Mouse (Mus musculus) lung, adult 2 months (tissue): ENCODE measurements around the gene Hdac1.

Experiments
- CTCF ChIP-seq: fragments of 200-500 bp; IDR thresholded peaks from 2 replicates; pipeline ENCODE4 v1.5.1; 2011; ENCODE audit warnings: mild to moderate bottlenecking, low read length, control low read depth; ENCODE audit not compliant: insufficient read depth
- POLR2A ChIP-seq: fragments of 200-500 bp; IDR thresholded peaks from 2 replicates; pipeline ENCODE4 v1.6.1; 2011; ENCODE audit warnings: low read depth, mild to moderate bottlenecking, control low read depth, low read length, borderline replicate concordance; ENCODE audit errors: extremely low read depth

DNA sequence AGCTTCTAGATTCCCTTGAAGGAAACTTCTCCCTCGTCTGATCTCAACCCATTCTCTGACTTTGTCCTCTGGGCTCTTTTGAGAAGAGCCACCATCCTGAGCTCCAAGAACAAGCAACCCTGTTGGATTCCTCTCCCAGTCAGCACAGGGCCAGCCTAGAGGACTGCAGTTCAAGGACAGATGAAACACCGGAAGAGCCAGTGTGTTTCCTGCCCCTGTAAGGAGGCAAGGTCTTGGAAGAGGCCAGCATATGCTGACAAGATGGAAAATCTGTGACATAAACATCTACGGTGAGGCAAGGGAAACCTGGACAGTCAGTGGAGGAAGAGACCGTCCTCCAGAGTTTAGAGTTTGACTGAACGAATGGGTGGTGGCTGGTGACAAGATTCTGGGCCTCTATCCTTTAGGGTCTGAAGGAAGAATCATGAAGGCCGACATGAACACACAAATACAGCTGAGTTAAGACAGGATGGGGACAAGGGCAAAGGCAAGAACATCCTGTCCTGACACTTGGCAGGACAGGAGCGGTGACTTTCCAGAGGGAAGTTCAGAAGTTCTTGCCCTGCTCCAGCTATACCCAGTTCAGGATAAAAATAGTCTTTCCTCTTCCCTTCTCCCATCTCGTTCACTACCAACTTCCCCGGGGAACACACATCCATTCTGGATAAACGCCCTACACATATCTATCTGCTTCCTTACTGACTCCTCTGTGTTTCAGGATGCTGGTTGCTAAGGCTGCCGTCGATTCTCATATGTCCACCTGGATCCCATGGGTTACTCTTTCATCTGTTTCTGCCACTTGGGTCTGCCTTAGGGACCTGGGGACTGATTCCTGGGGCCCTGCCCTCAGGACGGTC lies 30.0 kb upstream of the Hdac1 start:
- TF ChIP-seq POLR2A: no peak
- no peak for TF ChIP-seq CTCF
